8 mouse cellular contexts compared by ENCODE assay signal in genomic region chr5:150583622-150584336, GRCm38 (mm10). TPM values are rescaled to one million over a fixed set of nuclear protein-coding genes. Genes with fewer than 3 reads are reported as not detected.
DNase-seq lines count a peak whose midpoint lies in the region; ATAC-seq and TF ChIP-seq lines count a peak whose summit lies in the region.
"Had no signal": no experiment of that assay in that cellular context is flagged by ENCODE, and none has a peak within 500 bp of the region (broad histone marks: within the 10 kb centered on the region; RNA-seq: fewer than 3 reads in every experiment).

No protein-coding gene starts in this region.

- no peaks in the 10 kb centered on the region for H3K9me3 ChIP-seq in heart, embryonic 16.5 days (replicated peaks; ENCODE audit: control insufficient read depth, low read length)
- H3K9me3 ChIP-seq in midbrain, embryonic 13.5 days, result no peaks in the 10 kb centered on the region

- H3K27me3 ChIP-seq in kidney, adult 2 months (replicated peaks; ENCODE audit: control insufficient read depth, insufficient read depth, low read length), result no peaks in the 10 kb centered on the region
- no peaks in the 10 kb centered on the region for H3K27me3 ChIP-seq in heart, embryonic 16.5 days (ENCODE audit: control insufficient read depth, insufficient read depth, low read length)
- H3K27me3 ChIP-seq in midbrain, embryonic 13.5 days, result no peaks in the 10 kb centered on the region

- H3K4me1 ChIP-seq in kidney, adult 2 months (ENCODE audit: control insufficient read depth, insufficient read depth, low read length), result no peaks in the 10 kb centered on the region
- H3K4me1 ChIP-seq in heart, embryonic 16.5 days (ENCODE audit: control insufficient read depth, insufficient read depth, low read length), result peaks cover 9% of the 10 kb centered on the region
- no peaks in the 10 kb centered on the region for H3K4me1 ChIP-seq in midbrain, embryonic 13.5 days (replicated peaks)

- TF ChIP-seq POLR2A in kidney, adult 2 months (IDR thresholded peaks at IDR 0.05; ENCODE audit: low read depth, low read length), result no peak

- peak; percentile 31 for DNase-seq in kidney, adult 2 months
- no peak for DNase-seq in kidney, adult 8-10 months
- peak; percentile 97 for DNase-seq in adipocyte (ENCODE audit: low spot score)
- peak; percentile 16 to 42 for DNase-seq in lung, postnatal 4 days
- DNase-seq in left cerebral cortex, adult 8-10 months (ENCODE audit: low spot score in 2 of 2), result no peak

- H3K36me3 ChIP-seq in kidney, adult 2 months (ENCODE audit: control insufficient read depth, insufficient read depth, low read length), result no peaks in the 10 kb centered on the region
- H3K36me3 ChIP-seq in heart, embryonic 16.5 days (ENCODE audit: control insufficient read depth, insufficient read depth), result no peaks in the 10 kb centered on the region
- H3K36me3 ChIP-seq in midbrain, embryonic 13.5 days, result no peaks in the 10 kb centered on the region

- H3K4me2 ChIP-seq in heart, embryonic 16.5 days (ENCODE audit: low read depth, low read length), result no peak overlapping the region
- H3K4me2 ChIP-seq in midbrain, embryonic 13.5 days (replicated peaks), result no peak overlapping the region

- WGBS in kidney, adult 2 months, result 46% methylated on average over 5 of the region's 5 CpGs
- 51% methylated on average over 5 of the region's 5 CpGs for WGBS in heart, embryonic 16.5 days
- WGBS in midbrain, embryonic 13.5 days, result 70% methylated on average over 5 of the region's 5 CpGs

- no peak overlapping the region for H3K4me3 ChIP-seq in kidney, adult 2 months (ENCODE audit: insufficient read depth, low read depth, low read length)
- H3K4me3 ChIP-seq in heart, embryonic 16.5 days (ENCODE audit: low read length), result no peak overlapping the region
- no peak overlapping the region for H3K4me3 ChIP-seq in midbrain, embryonic 13.5 days (replicated peaks)

- no peak for TF ChIP-seq CTCF in kidney, adult 2 months (conservative IDR thresholded peaks at IDR 0.05; ENCODE audit: insufficient read depth, insufficient read length, low read depth, low read length)

- ATAC-seq in heart, embryonic 16.5 days (replicated peaks; ENCODE audit: extremely low read depth, insufficient read depth, low FRiP score), result 0 out of 2 replicates have a peak, but pooled peaks have one; percentile 41
- no peak for ATAC-seq in midbrain, embryonic 13.5 days
- ATAC-seq: activated CD4-positive, CD25-positive, alpha-beta regulatory T cell, adult 4 months had no signal

- H3K27ac ChIP-seq in kidney, adult 2 months (ENCODE audit: insufficient read depth, low read depth, low read length), result no peak overlapping the region
- H3K27ac ChIP-seq in heart, embryonic 16.5 days (ENCODE audit: low read length), result no peak overlapping the region
- no peak overlapping the region for H3K27ac ChIP-seq in midbrain, embryonic 13.5 days

- no peak overlapping the region for H3K9ac ChIP-seq in heart, embryonic 16.5 days (ENCODE audit: low read length)
- H3K9ac ChIP-seq in midbrain, embryonic 13.5 days (replicated peaks), result no peak overlapping the region

RNA-seq across cellular contexts. Expression of gene N4bp2l1, which starts 13.2 kb away (rescaled TPM):
- 6.9 and 7.8 TPM in 2 replicates for polyA plus RNA-seq in kidney, adult 2 months (2012; rRNA removed)
- polyA plus RNA-seq in heart, embryonic 16.5 days (2015; fragmentation: Nextera tagmentation; extraction: Ambion mirVana), result 5.4 and 9.6 TPM in 2 replicates
- polyA plus RNA-seq in midbrain, embryonic 13.5 days (2015; fragmentation: Nextera tagmentation; extraction: Ambion mirVana), result 6.0 and 7.0 TPM in 2 replicates
- 10 to 100 TPM; 53.3 to 56.8 (median 55.8) TPM for total RNA-seq in left cerebral cortex, adult 8-10 months (2022)

Comparison
In these comparisons a context has a peak if more than half of its experiments do, and no peak if none do; other contexts are left out.
1. DNase-seq: peak in kidney, adult 2 months (single experiment), adipocyte (single experiment) and lung, postnatal 4 days (2 of 2); none in kidney, adult 8-10 months (0 of 2) and left cerebral cortex, adult 8-10 months (0 of 2).